Mouse (Mus musculus) heart, embryonic 14.5 days (tissue): ENCODE results near the gene Csf2. TPM values are rescaled to one million over a fixed set of nuclear protein-coding genes. Genes with fewer than 3 reads are reported as not detected.

Experiments
- ATAC-seq: fragments of 200-750 bp; cut with Nextera tagmentation; 2 replicates; pipeline ENCODE4 v1.8.0; 2017; ENCODE audit warnings: low read depth, moderate TSS enrichment; ENCODE audit not compliant: insufficient number of reproducible peaks, insufficient read depth, low FRiP score
- H3K27ac ChIP-seq, 2 experiments: fragments of 200-500 bp in 1 of 2; fragments of 300-500 bp in 1 of 2; sonication (generic) in 1 of 2; replicated peaks in 1 of 2; 2 replicates each; pipeline ENCODE4 v1.5.1; 2012 to 2014; ENCODE audit warnings: low read depth in 2 of 2, low read length in 2 of 2, control low read depth in 1 of 2, mild to moderate bottlenecking in 1 of 2, mixed read lengths in 1 of 2; ENCODE audit not compliant: control insufficient read depth in 1 of 2, insufficient read depth in 1 of 2
- H3K27me3 ChIP-seq: fragments of 300-500 bp; sonication (generic); 2 replicates; pipeline ENCODE4 v1.6.1; 2014; ENCODE audit warnings: mild to moderate bottlenecking, low read length, control low read depth; ENCODE audit not compliant: control insufficient read depth, insufficient read depth
- H3K36me3 ChIP-seq: fragments of 300-500 bp; sonication (generic); 2 replicates; pipeline ENCODE4 v1.6.1; 2014; ENCODE audit warnings: mild to moderate bottlenecking, control low read depth, low read length, mixed read lengths; ENCODE audit not compliant: control insufficient read depth, insufficient read depth
- H3K4me1 ChIP-seq, 2 experiments: fragments of 200-500 bp in 1 of 2; fragments of 300-500 bp in 1 of 2; sonication (generic) in 1 of 2; 2 replicates each; pipeline ENCODE4 v1.6.1; 2012 to 2014; ENCODE audit warnings: low read length in 2 of 2, control low read depth in 1 of 2, mixed read lengths in 1 of 2; ENCODE audit not compliant: control insufficient read depth in 2 of 2, insufficient read depth in 2 of 2
- H3K4me2 ChIP-seq: fragments of 300-500 bp; sonication (generic); 2 replicates; pipeline ENCODE4 v1.6.1; 2014; ENCODE audit warnings: mild to moderate bottlenecking, low read length
- H3K4me3 ChIP-seq, 2 experiments: fragments of 200-500 bp in 1 of 2; fragments of 300-500 bp in 1 of 2; sonication (generic) in 1 of 2; 2 replicates each; pipeline ENCODE4 v1.5.1; 2012 to 2014; ENCODE audit warnings: low read length in 2 of 2, mild to moderate bottlenecking in 2 of 2, control low read depth in 1 of 2, low read depth in 1 of 2, moderate library complexity in 1 of 2; ENCODE audit not compliant: control insufficient read depth in 1 of 2, insufficient read depth in 1 of 2
- H3K9ac ChIP-seq: fragments of 300-500 bp; sonication (generic); 2 replicates; pipeline ENCODE4 v1.6.1; 2014; ENCODE audit warnings: mild to moderate bottlenecking, low read length
- H3K9me3 ChIP-seq: fragments of 300-500 bp; sonication (generic); 2 replicates; pipeline ENCODE4 v1.6.1; 2016; ENCODE audit warnings: low read length, control low read depth; ENCODE audit not compliant: control insufficient read depth
- WGBS: fragments of 180-500 bp; shearing (Covaris S2); extraction: QIAGEN DNeasy Blood & Tissue Kit; methylation state at CpG from one replicate; pipeline ENCODE4 v1.1.7; 2014; 5-methylcytosine and 5-hydroxymethylcytosine counted together
- polyA plus RNA-seq: library from polyadenylated mRNA; unstranded; fragments of >200 nt; fragmentation: Nextera tagmentation; extraction: Ambion mirVana; gene quantifications from 2 replicates; pipeline ENCODE4 v1.2.1, GENCODE M21; 2014

The Csf2 gene
- polyA plus RNA-seq, 1 experiment from 2014 or later, result not detected

GRCm38 (mm10) chr11:54227478-54227877 is 22.0 kb downstream of the Csf2 start:
- WGBS, result 89% methylated on average over 2 of the region's 2 CpGs
- H3K9me3 ChIP-seq, result no peaks in the 10 kb centered on the region
- H3K9ac ChIP-seq, result no peak overlapping the region
- H3K36me3 ChIP-seq, result no peaks in the 10 kb centered on the region
- H3K27me3 ChIP-seq, result no peaks in the 10 kb centered on the region
- no peak overlapping the region for H3K4me3 ChIP-seq
- H3K27ac ChIP-seq, result no peak overlapping the region
- no peaks in the 10 kb centered on the region for H3K4me1 ChIP-seq
- H3K4me2 ChIP-seq, result no peak overlapping the region
- no peak for ATAC-seq

GRCm38 (mm10) chr11:54224475-54224986 is 24.9 kb downstream of the Csf2 start:
- Histone ChIP-seq H3K9me3 (no peaks in the 10 kb centered on the region), H3K27me3 (no peaks in the 10 kb centered on the region), H3K9ac (no peak overlapping the region), H3K27ac (no peak overlapping the region), H3K4me2 (no peak overlapping the region), H3K4me1 (peaks cover 0 to 3% of the 10 kb centered on the region in 2 experiments; a peak in 1 of 4 replicates), H3K36me3 (no peaks in the 10 kb centered on the region), H3K4me3 (no peak overlapping the region)
- 78% methylated on average over 5 of the region's 5 CpGs for WGBS
- ATAC-seq, result no peak

- no peak for ATAC-seq
These were observed 25.6 kb downstream of the Csf2 start for GRCm38 (mm10) chr11:54223637-54224474.

GRCm38 (mm10) chr11:54219903-54220740 is 29.3 kb downstream of the Csf2 start:
- WGBS, result 17% methylated on average over 6 of the region's 6 CpGs
- Histone ChIP-seq H3K4me3 (no peak overlapping the region), H3K9me3 (no peaks in the 10 kb centered on the region), H3K27me3 (no peaks in the 10 kb centered on the region), H3K4me2 (no peak overlapping the region), H3K36me3 (no peaks in the 10 kb centered on the region), H3K9ac (no peak overlapping the region), H3K4me1 (peaks cover 0 to 3% of the 10 kb centered on the region in 2 experiments; a peak in 1 of 4 replicates), H3K27ac (no peak overlapping the region)
- no peak for ATAC-seq

More at GRCm38 (mm10) chr11:54223637-54224474, 25.6 kb downstream of the Csf2 start:
- Histone ChIP-seq H3K4me1 (peaks cover 0 to 3% of the 10 kb centered on the region in 2 experiments; a peak in 1 of 4 replicates), H3K9me3 (no peaks in the 10 kb centered on the region), H3K9ac (no peak overlapping the region), H3K27me3 (no peaks in the 10 kb centered on the region), H3K27ac (no peak overlapping the region), H3K4me3 (no peak overlapping the region), H3K36me3 (no peaks in the 10 kb centered on the region), H3K4me2 (no peak overlapping the region)
- WGBS, result 82% methylated on average over 9 of the region's 9 CpGs

- Histone ChIP-seq H3K9ac (no peak overlapping the region), H3K27ac (no peak overlapping the region), H3K4me1 (peaks cover 0 to 3% of the 10 kb centered on the region in 2 experiments; a peak in 1 of 4 replicates), H3K9me3 (no peaks in the 10 kb centered on the region), H3K36me3 (no peaks in the 10 kb centered on the region), H3K27me3 (no peaks in the 10 kb centered on the region), H3K4me3 (no peak overlapping the region), H3K4me2 (no peak overlapping the region)
- WGBS, result 73% methylated on average over 1 of the region's 1 CpGs
- ATAC-seq, result no peak
These were observed 30.3 kb downstream of the Csf2 start for GRCm38 (mm10) chr11:54219191-54219590.

- peaks cover 0 to 3% of the 10 kb centered on the region in 2 experiments; a peak in 1 of 4 replicates for H3K4me1 ChIP-seq
- H3K4me3 ChIP-seq, result no peak overlapping the region
- H3K36me3 ChIP-seq, result no peaks in the 10 kb centered on the region
- WGBS, result 69% methylated on average over 7 of the region's 7 CpGs
- no peak overlapping the region for H3K4me2 ChIP-seq
- no peak overlapping the region for H3K9ac ChIP-seq
- no peak for ATAC-seq
- no peaks in the 10 kb centered on the region for H3K27me3 ChIP-seq
- H3K27ac ChIP-seq, result no peak overlapping the region
- no peaks in the 10 kb centered on the region for H3K9me3 ChIP-seq
These were observed 32.1 kb downstream of the Csf2 start for GRCm38 (mm10) chr11:54217384-54217783.

GRCm38 (mm10) chr11:54216091-54216490 is 33.4 kb downstream of the Csf2 start:
- Histone ChIP-seq H3K4me1 (peaks cover 0 to 3% of the 10 kb centered on the region in 2 experiments; a peak in 1 of 4 replicates), H3K9ac (no peak overlapping the region)
- 66% methylated on average over 6 of the region's 6 CpGs for WGBS

More at GRCm38 (mm10) chr11:54216091-54216490, 33.4 kb downstream of the Csf2 start:
- no peaks in the 10 kb centered on the region for H3K36me3 ChIP-seq
- no peak for ATAC-seq
- H3K9me3 ChIP-seq, result no peaks in the 10 kb centered on the region
- H3K27me3 ChIP-seq, result no peaks in the 10 kb centered on the region
- H3K27ac ChIP-seq, result no peak overlapping the region
- no peak overlapping the region for H3K4me2 ChIP-seq
- no peak overlapping the region for H3K4me3 ChIP-seq
